Mouse (Mus musculus): Measurements from ENCODE around the gene Stat3.

DNA sequence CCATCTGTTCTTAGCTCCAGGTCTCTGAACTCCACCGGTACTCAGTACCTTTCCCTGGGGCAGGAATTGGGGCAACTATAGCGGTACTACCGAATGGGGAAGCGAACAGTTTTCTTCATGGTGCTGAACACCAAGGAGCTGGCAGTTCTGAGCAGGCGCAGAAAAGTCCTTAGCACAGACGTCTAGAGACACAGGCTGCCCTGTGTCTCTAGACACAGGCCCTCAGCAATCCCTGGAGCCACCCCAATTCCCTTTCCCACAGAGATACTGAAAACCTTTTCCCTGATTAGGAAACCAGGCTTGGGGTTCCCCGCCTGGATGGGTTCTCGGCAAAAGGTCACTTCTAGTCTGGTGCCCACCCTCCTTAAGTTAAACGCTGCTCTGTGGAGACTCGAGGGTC lies 32.1 kb upstream of the Stat3 start:
- no peak for TF ChIP-seq CHD1 (IDR thresholded peaks at IDR 0.05; ENCODE audit: low read depth, low read length)
- TF ChIP-seq POLR2AphosphoS2 (IDR thresholded peaks at IDR 0.05; ENCODE audit: low read length) = no peak
- TF ChIP-seq MAX (IDR thresholded peaks at IDR 0.05; ENCODE audit: low read length) = no peak
- no peak for TF ChIP-seq CTCF (IDR thresholded peaks at IDR 0.05 in 2 of 3, conservative IDR thresholded peaks at IDR 0.05 in 1 of 3; ENCODE audit: control insufficient read depth in 1 of 3, insufficient read depth in 1 of 3, low read depth in 2 of 3, low read length in 3 of 3, poor library complexity in 1 of 3, severe bottlenecking in 1 of 3)
- TF ChIP-seq POLR2A (IDR thresholded peaks at IDR 0.05; ENCODE audit: control insufficient read depth in 1 of 2, insufficient read depth in 1 of 2, low read depth in 1 of 2, low read length in 2 of 2, poor library complexity in 1 of 2) = no peak
- no peak for TF ChIP-seq TAL1 (IDR thresholded peaks at IDR 0.05; ENCODE audit: low read length)
- TF ChIP-seq USF1 (IDR thresholded peaks at IDR 0.05; ENCODE audit: low read depth, low read length) = no peak
- TF ChIP-seq EP300 (IDR thresholded peaks at IDR 0.05; ENCODE audit: low read depth in 1 of 2, low read length in 2 of 2) = no peak
- TF ChIP-seq E2F4 (IDR thresholded peaks at IDR 0.05; ENCODE audit: borderline replicate concordance, low read depth, low read length) = no peak

Measured in MEL (cell line).